Mouse (Mus musculus): Measurements from ENCODE around the gene E130218I03Rik.

GRCm38 (mm10) chr4:134203340-134203896, 40.0 kb upstream of the E130218I03Rik start:
- TF ChIP-seq POLR2A (IDR thresholded peaks at IDR 0.05; ENCODE audit: extremely low read depth, insufficient read depth, low read length) (no peak), CTCF (IDR thresholded peaks at IDR 0.05; ENCODE audit: extremely low read depth, insufficient read depth, low read length) (no peak)

All from cortical plate, adult 2 months (tissue).